Mouse (Mus musculus) myocyte (in vitro differentiated cells): ENCODE results near the gene Gm4871.

Experiments used
- E2F4 ChIP-seq: IDR thresholded peaks from one replicate; pipeline ENCODE4 v1.6.1; 2011; ENCODE audit warnings: mild to moderate bottlenecking, control low read depth, moderate library complexity; ENCODE audit not compliant: insufficient read depth
- MAX ChIP-seq: IDR thresholded peaks from one replicate; pipeline ENCODE4 v1.6.1; 2011; ENCODE audit warnings: low read depth, mild to moderate bottlenecking, control low read depth
- MYOD1 ChIP-seq, 3 experiments: IDR thresholded peaks; one replicate each; pipeline ENCODE4 v1.6.1; 2011; ENCODE audit warnings: control low read depth in 2 of 3, low read depth in 2 of 3, mild to moderate bottlenecking in 2 of 3, moderate library complexity in 1 of 3; ENCODE audit not compliant: insufficient read length in 2 of 3, control insufficient read depth in 1 of 3
- MYOG ChIP-seq, 3 experiments: IDR thresholded peaks; one replicate each; pipeline ENCODE4 v1.6.1; 2011; ENCODE audit warnings: control low read depth in 2 of 3, low read depth in 2 of 3, mild to moderate bottlenecking in 2 of 3; ENCODE audit not compliant: insufficient read length in 2 of 3, control insufficient read depth in 1 of 3, insufficient read depth in 1 of 3
- POLR2A ChIP-seq: IDR thresholded peaks from one replicate; pipeline ENCODE4 v1.6.1; 2011; ENCODE audit warnings: low read depth, mild to moderate bottlenecking, control low read depth, moderate library complexity; ENCODE audit not compliant: insufficient read length
- POLR2AphosphoS2 ChIP-seq: IDR thresholded peaks from one replicate; pipeline ENCODE4 v1.6.1; 2011; ENCODE audit warnings: low read depth, control low read depth; ENCODE audit not compliant: insufficient read length
- TCF12 ChIP-seq: IDR thresholded peaks from one replicate; pipeline ENCODE4 v1.6.1; 2011; ENCODE audit warnings: mild to moderate bottlenecking, control low read depth; ENCODE audit not compliant: poor library complexity, insufficient read depth, severe bottlenecking
- TCF3 ChIP-seq: IDR thresholded peaks from one replicate; pipeline ENCODE4 v1.6.1; 2011; ENCODE audit warnings: low read depth, control low read depth; ENCODE audit not compliant: insufficient read length
- USF1 ChIP-seq: IDR thresholded peaks from one replicate; pipeline ENCODE4 v1.6.1; 2011; ENCODE audit warnings: low read depth, mild to moderate bottlenecking, control low read depth, moderate library complexity

DNA sequence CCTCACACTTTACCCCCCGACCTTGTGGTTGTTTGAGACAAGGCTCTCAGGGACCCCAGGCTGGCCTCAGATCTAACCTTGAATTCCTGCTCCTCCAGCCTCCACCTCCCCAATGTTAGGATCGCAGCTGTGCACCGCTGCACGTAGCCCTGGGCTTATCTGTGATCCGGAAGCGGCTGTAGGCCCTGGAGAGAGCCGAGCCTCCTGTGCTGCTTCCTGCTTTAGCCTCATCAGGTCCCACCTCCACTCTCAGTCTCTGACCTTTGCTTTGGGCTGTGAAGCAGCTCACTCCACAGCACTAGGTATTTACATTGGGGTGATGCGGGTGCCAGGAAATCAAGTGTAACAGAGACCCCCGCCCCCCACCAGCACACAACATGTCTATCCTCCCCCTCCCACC lies 28.1 kb downstream of the Gm4871 start:
- no peak for TF ChIP-seq POLR2A
- no peak for TF ChIP-seq POLR2AphosphoS2
- TF ChIP-seq MAX: no peak
- TF ChIP-seq TCF12: no peak
- TF ChIP-seq MYOG (IDR thresholded peaks at IDR 0.05; ENCODE audit: control insufficient read depth in 1 of 3, insufficient read depth in 1 of 3, insufficient read length in 2 of 3, low read depth in 2 of 3): no peak
- TF ChIP-seq TCF3: no peak
- no peak for TF ChIP-seq E2F4
- TF ChIP-seq MYOD1 (IDR thresholded peaks at IDR 0.05; ENCODE audit: control insufficient read depth in 1 of 3, insufficient read length in 2 of 3, low read depth in 2 of 3): no peak
- no peak for TF ChIP-seq USF1
